Mouse (Mus musculus) embryonic facial prominence, embryonic 12.5 days (tissue): ENCODE data around the gene Anapc11. TPM values are rescaled to one million over a fixed set of nuclear protein-coding genes. Genes with fewer than 3 reads are reported as not detected.
"Not testable (repeated sequence)": the region's sequence is repeated elsewhere in the genome, so short reads cannot be mapped to it uniquely, and the experiment has no call there.

Experiments
- ATAC-seq: fragments of 200-750 bp; cut with Nextera tagmentation; 2 replicates; pipeline ENCODE4 v1.8.0; 2017; ENCODE audit not compliant: insufficient number of reproducible peaks, insufficient read depth, low FRiP score, low TSS enrichment
- H3K27ac ChIP-seq: fragments of 300-500 bp; sonication (generic); 2 replicates; pipeline ENCODE4 v1.5.1; 2016; ENCODE audit warnings: mild to moderate bottlenecking
- H3K27me3 ChIP-seq: fragments of 300-500 bp; sonication (generic); 2 replicates; pipeline ENCODE4 v1.6.1; 2016; ENCODE audit warnings: mild to moderate bottlenecking, moderate library complexity
- H3K36me3 ChIP-seq: fragments of 300-500 bp; sonication (generic); 2 replicates; pipeline ENCODE4 v1.6.1; 2016; ENCODE audit warnings: mild to moderate bottlenecking
- H3K4me1 ChIP-seq: fragments of 300-500 bp; sonication (generic); 2 replicates; pipeline ENCODE4 v1.6.1; 2016
- H3K4me2 ChIP-seq: fragments of 300-500 bp; sonication (generic); replicated peaks from 2 replicates; pipeline ENCODE4 v1.6.1; 2016; ENCODE audit warnings: mild to moderate bottlenecking, moderate library complexity
- H3K4me3 ChIP-seq: fragments of 300-500 bp; sonication (generic); 2 replicates; pipeline ENCODE4 v1.5.1; 2016; ENCODE audit warnings: mild to moderate bottlenecking
- H3K9ac ChIP-seq: fragments of 300-500 bp; sonication (generic); 2 replicates; pipeline ENCODE4 v1.6.1; 2016; ENCODE audit warnings: mild to moderate bottlenecking, moderate library complexity
- H3K9me3 ChIP-seq: fragments of 300-500 bp; sonication (generic); 2 replicates; pipeline ENCODE4 v1.6.1; 2016; ENCODE audit warnings: mild to moderate bottlenecking, moderate library complexity
- WGBS: fragments of 180-500 bp; shearing (Covaris S2); methylation state at CpG from one replicate; pipeline ENCODE4 v1.1.7; 2016; 5-methylcytosine and 5-hydroxymethylcytosine counted together
- polyA plus RNA-seq: library from polyadenylated mRNA; unstranded; fragments of >200 nt; fragmentation: Nextera tagmentation; extraction: Ambion mirVana; gene quantifications from 2 replicates; pipeline ENCODE4 v1.2.1, GENCODE M21; 2016

The Anapc11 gene
- polyA plus RNA-seq, 1 experiment from 2014 or later, result 191 TPM

GRCm38 (mm10) chr11:120582982-120583293 is 15.3 kb upstream of the Anapc11 start:
- H3K9me3 ChIP-seq, H3K9ac ChIP-seq, H3K4me2 ChIP-seq, ATAC-seq, H3K4me3 ChIP-seq, H3K27ac ChIP-seq, H3K27me3 ChIP-seq: not testable (repeated sequence)
- WGBS, result 96% methylated on average over 2 of the region's 2 CpGs
- H3K4me1 ChIP-seq, result peaks cover 27% of the 10 kb centered on the region
- H3K36me3 ChIP-seq, result peaks cover 60% of the 10 kb centered on the region

GRCm38 (mm10) chr11:120583937-120584336 is 14.3 kb upstream of the Anapc11 start:
- Histone ChIP-seq H3K27me3 (no peaks in the 10 kb centered on the region), H3K9me3 (no peaks in the 10 kb centered on the region; the same call in 1 of the 2 replicates), H3K4me3 (no peak overlapping the region), H3K27ac (no peak overlapping the region), H3K4me2 (no peak overlapping the region), H3K9ac (no peak overlapping the region), H3K36me3 (peaks cover 58% of the 10 kb centered on the region), H3K4me1 (peaks cover 24% of the 10 kb centered on the region)
- no peak for ATAC-seq
- 91% methylated on average over 1 of the region's 1 CpGs for WGBS

GRCm38 (mm10) chr11:120588531-120588930 is 9.7 kb upstream of the Anapc11 start:
- WGBS, result 93% methylated on average over 6 of the region's 6 CpGs
- no peak overlapping the region for H3K4me2 ChIP-seq
- H3K4me1 ChIP-seq, result no peaks in the 10 kb centered on the region
- H3K9me3 ChIP-seq, result no peaks in the 10 kb centered on the region; the same call in 1 of the 2 replicates
- H3K36me3 ChIP-seq, result peaks cover 85% of the 10 kb centered on the region
- H3K27me3 ChIP-seq, result no peaks in the 10 kb centered on the region
- no peak overlapping the region for H3K27ac ChIP-seq
- ATAC-seq, result no peak
- no peak overlapping the region for H3K9ac ChIP-seq
- no peak overlapping the region for H3K4me3 ChIP-seq

- Histone ChIP-seq H3K9ac (peak overlapping the region; percentile 100), H3K27me3 (no peaks in the 10 kb centered on the region), H3K4me1 (peaks cover 22% of the 10 kb centered on the region), H3K9me3 (no peaks in the 10 kb centered on the region), H3K27ac (peak overlapping the region; percentile 93), H3K4me3 (peak overlapping the region; percentile 99), H3K36me3 (peaks cover 57% of the 10 kb centered on the region), H3K4me2 (peak overlapping the region; percentile 97)
- ATAC-seq, result peak; percentile 42
- WGBS, result 5% methylated on average over 86 of the region's 99 CpGs
Measured at GRCm38 (mm10) chr11:120597240-120598235, 683 bp upstream of the Anapc11 start.

- H3K4me1 ChIP-seq, result peaks cover 22% of the 10 kb centered on the region
- no peaks in the 10 kb centered on the region for H3K9me3 ChIP-seq
- WGBS, result 51% methylated on average over 17 of the region's 17 CpGs
- H3K36me3 ChIP-seq, result peaks cover 57% of the 10 kb centered on the region
- no peak for ATAC-seq
- peak overlapping the region; percentile 100 for H3K9ac ChIP-seq
- peak overlapping the region; percentile 97 for H3K4me2 ChIP-seq
- no peaks in the 10 kb centered on the region for H3K27me3 ChIP-seq
- H3K4me3 ChIP-seq, result peak overlapping the region; percentile 99
- H3K27ac ChIP-seq, result peak overlapping the region; percentile 86
Measured at GRCm38 (mm10) chr11:120598990-120599549, 849 bp downstream of the Anapc11 start.

GRCm38 (mm10) chr11:120600716-120601115 is 2.5 kb downstream of the Anapc11 start:
- WGBS, result 97% methylated on average over 3 of the region's 3 CpGs

GRCm38 (mm10) chr11:120603545-120603944 is 5.3 kb downstream of the Anapc11 start:
- H3K4me1 ChIP-seq, result peaks cover 18% of the 10 kb centered on the region
- no peak overlapping the region for H3K4me3 ChIP-seq
- no peaks in the 10 kb centered on the region for H3K9me3 ChIP-seq
- no peak overlapping the region for H3K27ac ChIP-seq
- WGBS, result 87% methylated on average over 2 of the region's 2 CpGs
- no peak overlapping the region for H3K4me2 ChIP-seq
- H3K36me3 ChIP-seq, result peaks cover 53% of the 10 kb centered on the region
- ATAC-seq, result no peak
- peaks cover 4% of the 10 kb centered on the region for H3K27me3 ChIP-seq
- H3K9ac ChIP-seq, result peak overlapping the region; percentile 10; the same call in 1 of the 2 replicates

More at GRCm38 (mm10) chr11:120600716-120601115, 2.5 kb downstream of the Anapc11 start:
- peaks cover 22% of the 10 kb centered on the region for H3K4me1 ChIP-seq
- no peaks in the 10 kb centered on the region for H3K27me3 ChIP-seq
- H3K4me2 ChIP-seq, result no peak overlapping the region
- peaks cover 58% of the 10 kb centered on the region for H3K36me3 ChIP-seq
- no peak overlapping the region for H3K27ac ChIP-seq
- no peak overlapping the region for H3K4me3 ChIP-seq
- H3K9me3 ChIP-seq, result no peaks in the 10 kb centered on the region
- H3K9ac ChIP-seq, result no peak overlapping the region
- no peak for ATAC-seq

GRCm38 (mm10) chr11:120605667-120606066 is 7.4 kb downstream of the Anapc11 start:
- WGBS, result 88% methylated on average over 7 of the region's 7 CpGs

GRCm38 (mm10) chr11:120606764-120607163 is 8.5 kb downstream of the Anapc11 start:
- 74% methylated on average over 4 of the region's 4 CpGs for WGBS

More at GRCm38 (mm10) chr11:120605667-120606066, 7.4 kb downstream of the Anapc11 start:
- Histone ChIP-seq H3K36me3 (peaks cover 57% of the 10 kb centered on the region), H3K4me3 (no peak overlapping the region), H3K4me1 (peaks cover 19% of the 10 kb centered on the region), H3K9ac (no peak overlapping the region), H3K27ac (no peak overlapping the region), H3K4me2 (no peak overlapping the region), H3K9me3 (no peaks in the 10 kb centered on the region), H3K27me3 (peaks cover 17% of the 10 kb centered on the region)
- no peak for ATAC-seq

GRCm38 (mm10) chr11:120608241-120609034 is 10.2 kb downstream of the Anapc11 start, which contains the start of gene Npb:
TSS of gene Npb (plus strand) at chr11:120608477.
- H3K4me3 ChIP-seq, result peak within 1 kb of the TSS; percentile 27
- H3K27ac ChIP-seq, result 0 out of 2 replicates have a peak within 1 kb of the TSS, but pooled peaks have one; percentile 23
- no peaks in the 10 kb centered on the region for H3K9me3 ChIP-seq
- peak within 1 kb of the TSS; percentile 56 for H3K4me2 ChIP-seq
- ATAC-seq, result no peak
- H3K36me3 ChIP-seq, result peaks cover 65% of the 10 kb centered on the region
- peaks cover 19% of the 10 kb centered on the region for H3K4me1 ChIP-seq
- H3K9ac ChIP-seq, result peak within 1 kb of the TSS; percentile 43; the same call in 1 of the 2 replicates
- WGBS, result 7% methylated on average over 45 of the region's 45 CpGs
- peaks cover 17% of the 10 kb centered on the region for H3K27me3 ChIP-seq

More at GRCm38 (mm10) chr11:120606764-120607163, 8.5 kb downstream of the Anapc11 start:
- no peak overlapping the region for H3K4me2 ChIP-seq
- no peak for ATAC-seq
- peaks cover 63% of the 10 kb centered on the region for H3K36me3 ChIP-seq
- peaks cover 17% of the 10 kb centered on the region for H3K27me3 ChIP-seq
- no peak overlapping the region for H3K9ac ChIP-seq
- peaks cover 19% of the 10 kb centered on the region for H3K4me1 ChIP-seq
- no peaks in the 10 kb centered on the region for H3K9me3 ChIP-seq
- no peak overlapping the region for H3K27ac ChIP-seq
- H3K4me3 ChIP-seq, result no peak overlapping the region

- H3K4me2 ChIP-seq, result peak overlapping the region; percentile 56; the same call in 1 of the 2 replicates
- no peaks in the 10 kb centered on the region for H3K9me3 ChIP-seq
- WGBS, result 46% methylated on average over 7 of the region's 8 CpGs
- no peak for ATAC-seq
- H3K4me3 ChIP-seq, result 0 out of 2 replicates have a peak overlapping the region, but pooled peaks have one; percentile 27
- H3K4me1 ChIP-seq, result peaks cover 19% of the 10 kb centered on the region
- no peak overlapping the region for H3K9ac ChIP-seq
- peaks cover 65% of the 10 kb centered on the region for H3K36me3 ChIP-seq
- 0 out of 2 replicates have a peak overlapping the region, but pooled peaks have one; percentile 5 for H3K27ac ChIP-seq
- peaks cover 17% of the 10 kb centered on the region for H3K27me3 ChIP-seq
Measured at GRCm38 (mm10) chr11:120609250-120609649, 11.0 kb downstream of the Anapc11 start.
